In the genomic region with DNA sequence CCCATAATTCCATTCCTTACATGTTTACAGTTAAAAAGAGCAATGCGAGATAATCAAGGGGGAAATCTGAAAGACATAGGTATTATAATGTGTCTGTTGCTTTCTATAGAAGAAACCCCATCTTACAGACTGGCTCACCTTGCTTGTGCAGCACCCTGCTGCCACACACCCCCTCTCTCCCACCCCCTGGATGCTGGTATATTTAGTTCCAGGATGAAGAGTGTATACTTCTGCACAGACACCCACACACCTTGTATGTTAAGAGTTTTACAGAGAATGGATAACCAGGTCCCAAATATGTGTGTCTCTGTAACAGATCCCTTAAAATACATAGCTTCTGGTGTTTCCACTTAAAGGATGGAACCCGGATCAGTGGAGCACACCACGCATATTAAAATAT, we compare ENCODE assay signal across 33 mouse cellular contexts. TPM values are rescaled to one million over a fixed set of nuclear protein-coding genes. Genes with fewer than 3 reads are reported as not detected.
"Had no signal": no experiment of that assay in that cellular context is flagged by ENCODE, and none has a peak within 500 bp of the region (broad histone marks: within the 10 kb centered on the region; RNA-seq: fewer than 3 reads in every experiment).

No protein-coding gene starts in this region.

- H3K27ac ChIP-seq: gastrocnemius, adult 2 months; heart, embryonic 10.5 days; hindbrain, embryonic 10.5 days; hindbrain, embryonic 12.5 days; hindbrain, embryonic 14.5 days; intestine, embryonic 15.5 days; kidney, embryonic 15.5 days; kidney, postnatal 0 days; limb, embryonic 13.5 days; limb, embryonic 15.5 days had no signal

- ATAC-seq: forebrain, embryonic 16.5 days; hindbrain, embryonic 16.5 days; inflammation-experienced regulatory T-cells, adult 6 months; intestine, embryonic 15.5 days; intestine, postnatal 0 days had no signal

- H3K4me3 ChIP-seq: gastrocnemius, adult 2 months; heart, embryonic 10.5 days; heart, embryonic 12.5 days; hindbrain, embryonic 10.5 days; hindbrain, embryonic 12.5 days; intestine, embryonic 15.5 days; kidney, embryonic 15.5 days; limb, embryonic 13.5 days; limb, embryonic 15.5 days had no signal

- DNase-seq: gastrocnemius, adult 2 months; gastrocnemius, postnatal 10 days; gastrocnemius, postnatal 25 days; heart, adult 18-20 months; heart, postnatal 10 days; heart, postnatal 4 days; kidney, adult 2 months; kidney, adult 9 months; kidney, postnatal 14 days; kidney, postnatal 36 days; layer of hippocampus, postnatal 36 days had no signal

RNA-seq across cellular contexts. Expression of gene Gm765, which starts 10.7 kb away (rescaled TPM):
- total RNA-seq: granulocyte monocyte progenitor cell, adult 5-6 weeks; heart, adult 18-20 months; heart, postnatal 10 days; heart, postnatal 25 days; heart, postnatal 4 days; layer of hippocampus, adult 8-10 months; layer of hippocampus, postnatal 10 days; layer of hippocampus, postnatal 36 days had no signal
- polyA plus RNA-seq: forebrain, embryonic 16.5 days; heart, embryonic 10.5 days; heart, embryonic 12.5 days; heart, embryonic 14.5 days; heart, embryonic 16.5 days; hindbrain, embryonic 10.5 days; hindbrain, embryonic 12.5 days; hindbrain, embryonic 14.5 days; intestine, embryonic 15.5 days; intestine, postnatal 0 days; kidney, adult 2 months; kidney, embryonic 15.5 days; kidney, postnatal 0 days; large intestine, adult 2 months; limb, embryonic 11.5 days had no signal
